Comparison of ENCODE assay signal across 9 mouse cellular contexts in the genomic region with DNA sequence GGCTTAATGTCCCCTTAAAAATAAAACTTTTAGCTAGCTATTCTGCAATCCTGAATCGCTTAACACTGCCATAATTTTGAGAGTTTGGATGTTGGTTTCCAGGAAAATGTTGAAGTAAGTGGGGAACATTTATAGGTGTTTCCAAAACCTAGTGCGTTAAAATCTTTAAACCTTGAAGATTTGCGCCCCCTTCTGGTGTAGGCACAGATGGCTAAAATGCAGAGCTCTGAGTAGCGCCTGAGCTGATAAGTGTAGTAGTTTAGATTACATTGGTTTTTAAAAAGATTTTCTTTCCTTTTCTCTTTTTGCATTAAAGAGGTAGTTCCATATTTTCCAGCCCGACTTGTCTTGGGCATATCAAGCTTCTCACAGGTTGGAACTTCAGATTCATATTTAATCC. TPM values are rescaled to one million over a fixed set of nuclear protein-coding genes. Genes with fewer than 3 reads are reported as not detected.
DNase-seq lines count a peak whose midpoint lies in the region; ATAC-seq and TF ChIP-seq lines count a peak whose summit lies in the region.
"Had no signal": no experiment of that assay in that cellular context is flagged by ENCODE, and none has a peak within 500 bp of the region (broad histone marks: within the 10 kb centered on the region; RNA-seq: fewer than 3 reads in every experiment).

No protein-coding gene starts in this region.

- H3K9ac ChIP-seq in hindbrain, embryonic 14.5 days, result no peak overlapping the region
- no peak overlapping the region for H3K9ac ChIP-seq in hindbrain, embryonic 16.5 days (ENCODE audit: low read depth, low read length)
- H3K9ac ChIP-seq in CH12.LX (ENCODE audit: insufficient read depth, low read depth), result no peak overlapping the region
- H3K9ac ChIP-seq in embryonic facial prominence, embryonic 14.5 days (ENCODE audit: low read depth, low read length), result no peak overlapping the region

- peak; percentile 77 for DNase-seq in hindbrain, embryonic 14.5 days (ENCODE audit: low spot score)
- DNase-seq in CH12.LX (ENCODE audit: extremely low read depth) (peak; percentile 36), adipocyte (ENCODE audit: low spot score) (peak; percentile 84)
- DNase-seq in embryonic facial prominence, embryonic 14.5 days (ENCODE audit: low spot score), result peak; percentile 80
- peak; percentile 39 to 77 for DNase-seq in layer of hippocampus, postnatal 25 days (ENCODE audit: extremely low spot score in 1 of 2, low spot score in 1 of 2)
- peak; percentile 61 for DNase-seq in ovary, postnatal 14 days (ENCODE audit: low spot score)

- no peak overlapping the region for H3K4me2 ChIP-seq in hindbrain, embryonic 14.5 days (replicated peaks)
- no peak overlapping the region for H3K4me2 ChIP-seq in hindbrain, embryonic 16.5 days (ENCODE audit: low read length)
- H3K4me2 ChIP-seq in CH12.LX (ENCODE audit: insufficient read depth, low read depth, poor library complexity, severe bottlenecking), result no peak overlapping the region
- no peak overlapping the region for H3K4me2 ChIP-seq in embryonic facial prominence, embryonic 14.5 days (ENCODE audit: low read depth, low read length)

- H3K4me1 ChIP-seq in hindbrain, embryonic 14.5 days (replicated peaks; ENCODE audit: control insufficient read depth, insufficient read depth, low read length), result no peaks in the 10 kb centered on the region
- no peaks in the 10 kb centered on the region for H3K4me1 ChIP-seq in hindbrain, embryonic 16.5 days (ENCODE audit: control insufficient read depth, insufficient read depth, low read depth, low read length)
- H3K4me1 ChIP-seq in CH12.LX (ENCODE audit: control insufficient read depth in 1 of 2, insufficient read depth in 2 of 2), result no peaks in the 10 kb centered on the region
- no peaks in the 10 kb centered on the region for H3K4me1 ChIP-seq in embryonic facial prominence, embryonic 14.5 days (ENCODE audit: control insufficient read depth, insufficient read depth, low read length)

- H3K27ac ChIP-seq in hindbrain, embryonic 14.5 days, result no peak overlapping the region
- H3K27ac ChIP-seq in hindbrain, embryonic 16.5 days (ENCODE audit: low read depth, low read length), result no peak overlapping the region
- no peak overlapping the region for H3K27ac ChIP-seq in CH12.LX (ENCODE audit: insufficient read depth, low read depth)
- no peak overlapping the region for H3K27ac ChIP-seq in embryonic facial prominence, embryonic 14.5 days (replicated peaks; ENCODE audit: low read depth, low read length)
- H3K27ac ChIP-seq: macrophage had no signal

- TF ChIP-seq EP300 in CH12.LX (IDR thresholded peaks at IDR 0.05; ENCODE audit: low read length), result no peak

- H3K79me2 ChIP-seq in CH12.LX (replicated peaks; ENCODE audit: control insufficient read depth, extremely low read depth, insufficient read depth, poor library complexity, severe bottlenecking), result no peaks in the 10 kb centered on the region

- dilution Hi-C loops in CH12.LX (cut with MboI; ENCODE audit: extremely low pct_ligation_motif_present, extremely low pct_unique_long_range_greater_than_20kb, low sequenced_read_pairs), result no loop called here

- TF ChIP-seq CTCF in CH12.LX (conservative IDR thresholded peaks at IDR 0.05 in 1 of 2, IDR thresholded peaks at IDR 0.05 in 1 of 2; ENCODE audit: low read depth in 2 of 2, low read length in 2 of 2), result peak; percentile 41 to 84

- no peaks in the 10 kb centered on the region for H3K27me3 ChIP-seq in hindbrain, embryonic 14.5 days (ENCODE audit: control insufficient read depth, insufficient read depth, low read length)
- H3K27me3 ChIP-seq in hindbrain, embryonic 16.5 days (replicated peaks; ENCODE audit: control insufficient read depth, insufficient read depth, low read length), result no peaks in the 10 kb centered on the region
- H3K27me3 ChIP-seq in CH12.LX (replicated peaks), result no peaks in the 10 kb centered on the region
- no peaks in the 10 kb centered on the region for H3K27me3 ChIP-seq in embryonic facial prominence, embryonic 14.5 days (replicated peaks; ENCODE audit: control insufficient read depth, insufficient read depth, low read length)

- in situ Hi-C loops in CH12.LX (cut with MboI; ENCODE audit: low pct_ligation_motif_present, low pct_unique_long_range_greater_than_20kb, low sequenced_read_pairs), result loop anchor here (10.0 to 25.0 kb wide), 2 partner anchors 159 to 332 kb away; no protein-coding TSS in a partner anchor

- 47% methylated on average over 5 of the region's 5 CpGs for WGBS in hindbrain, embryonic 14.5 days
- 44% methylated on average over 5 of the region's 5 CpGs for WGBS in hindbrain, embryonic 16.5 days
- WGBS in embryonic facial prominence, embryonic 14.5 days, result 44% methylated on average over 5 of the region's 5 CpGs

- no peaks in the 10 kb centered on the region for H3K36me3 ChIP-seq in hindbrain, embryonic 14.5 days (replicated peaks; ENCODE audit: control insufficient read depth, insufficient read depth)
- H3K36me3 ChIP-seq in hindbrain, embryonic 16.5 days (ENCODE audit: control insufficient read depth, insufficient read depth, low read length), result no peaks in the 10 kb centered on the region
- peaks cover 6 to 57% of the 10 kb centered on the region in 2 experiments for H3K36me3 ChIP-seq in CH12.LX (replicated peaks in 1 of 2; ENCODE audit: control insufficient read depth in 1 of 2, insufficient read depth in 1 of 2, low read length in 1 of 2)
- peaks cover 37% of the 10 kb centered on the region for H3K36me3 ChIP-seq in embryonic facial prominence, embryonic 14.5 days (ENCODE audit: control insufficient read depth, insufficient read depth, low read length)

- no peak for TF ChIP-seq POLR2A in CH12.LX (IDR thresholded peaks at IDR 0.05; ENCODE audit: low read depth, low read length)

- TF ChIP-seq RAD21 in CH12.LX (IDR thresholded peaks at IDR 0.05; ENCODE audit: low read depth, low read length), result peak; percentile 75

- no peak for ATAC-seq in hindbrain, embryonic 14.5 days (ENCODE audit: low FRiP score)
- ATAC-seq in hindbrain, embryonic 16.5 days, result no peak
- no peak for ATAC-seq in embryonic facial prominence, embryonic 14.5 days (ENCODE audit: low read depth)
- ATAC-seq in activated CD4-positive, CD25-positive, alpha-beta regulatory T cell, adult 4 months, result no peak

- H3K4me3 ChIP-seq in hindbrain, embryonic 14.5 days (replicated peaks; ENCODE audit: low read length), result no peak overlapping the region
- H3K4me3 ChIP-seq in hindbrain, embryonic 16.5 days (ENCODE audit: low read length), result no peak overlapping the region
- H3K4me3 ChIP-seq in CH12.LX (replicated peaks in 1 of 3; ENCODE audit: low read depth in 2 of 3, low read length in 2 of 3, poor library complexity in 1 of 3), result no peak overlapping the region
- H3K4me3 ChIP-seq in embryonic facial prominence, embryonic 14.5 days (ENCODE audit: low read depth, low read length), result no peak overlapping the region

- H3K9me3 ChIP-seq in hindbrain, embryonic 14.5 days (ENCODE audit: control insufficient read depth, low read length), result no peaks in the 10 kb centered on the region
- no peaks in the 10 kb centered on the region for H3K9me3 ChIP-seq in hindbrain, embryonic 16.5 days (ENCODE audit: control insufficient read depth, low read length)
- H3K9me3 ChIP-seq in CH12.LX (replicated peaks; ENCODE audit: low read length), result no peaks in the 10 kb centered on the region
- H3K9me3 ChIP-seq in embryonic facial prominence, embryonic 14.5 days (ENCODE audit: control insufficient read depth, low read length), result no peaks in the 10 kb centered on the region

TF ChIP-seq in CH12.LX, 34 proteins besides CTCF, POLR2A, EP300 and RAD21 (continues in another document):
- TF ChIP-seq HCFC1 (IDR thresholded peaks at IDR 0.05; ENCODE audit: low read depth, low read length) (no peak), MAZ (IDR thresholded peaks at IDR 0.05; ENCODE audit: low read depth, low read length) (0 out of 2 replicates have a peak, but pooled peaks have one; percentile 16), SMC3 (IDR thresholded peaks at IDR 0.05; ENCODE audit: low read depth, low read length) (peak; percentile 79), MAX (IDR thresholded peaks at IDR 0.05; ENCODE audit: low read length) (no peak), RCOR1 (conservative IDR thresholded peaks at IDR 0.05; ENCODE audit: low read depth, low read length) (no peak), TBP (conservative IDR thresholded peaks at IDR 0.05; ENCODE audit: low read depth, low read length) (no peak), SIN3A (IDR thresholded peaks at IDR 0.05; ENCODE audit: low read length) (no peak)

RNA-seq across cellular contexts. Expression of a gene that starts 38.1 kb away (rescaled TPM):
- polyA plus RNA-seq in hindbrain, embryonic 14.5 days (2014; fragmentation: Nextera tagmentation; extraction: Ambion mirVana), result 0.50 and 0.65 TPM in 2 replicates
- 0.54 and 0.82 TPM in 2 replicates for polyA plus RNA-seq in hindbrain, embryonic 16.5 days (2015; fragmentation: Nextera tagmentation; extraction: Ambion mirVana)
- total RNA-seq in CH12.LX (2012; rRNA removed) (0.08 and 0.38 TPM in 2 replicates), CH12.LX (2014; rRNA removed) (not detected in 2 replicates)
- 0.14 TPM in 1 of 2 replicates, not detected in the other for polyA plus RNA-seq in CH12.LX (2012; ENCODE audit: insufficient read length, low read depth)
- polyA plus RNA-seq in embryonic facial prominence, embryonic 14.5 days (2014; fragmentation: Nextera tagmentation; extraction: Ambion mirVana), result 1.00 and 1.4 TPM in 2 replicates
- total RNA-seq in layer of hippocampus, postnatal 25 days (2021), result 1 to 10 TPM; 1.2 to 1.7 TPM
- polyA plus RNA-seq in activated CD4-positive, CD25-positive, alpha-beta regulatory T cell, adult 4 months (2017; shearing (Covaris generic)), result under 1 TPM; 0.29 to 0.95 TPM

RNA-seq across cellular contexts. Expression of a gene that starts 40.0 kb away (rescaled TPM):
- 0.12 TPM in 1 of 2 replicates, not detected in the other for polyA plus RNA-seq in hindbrain, embryonic 14.5 days (2014; fragmentation: Nextera tagmentation; extraction: Ambion mirVana)
- polyA plus RNA-seq in hindbrain, embryonic 16.5 days (2015; fragmentation: Nextera tagmentation; extraction: Ambion mirVana), result 0.05 TPM in 1 of 2 replicates, not detected in the other
- not detected in 2 replicates for total RNA-seq in CH12.LX (2012; rRNA removed)
- not detected in 2 replicates for total RNA-seq in CH12.LX (2014; rRNA removed)
- not detected in 2 replicates for polyA plus RNA-seq in CH12.LX (2012; ENCODE audit: insufficient read length, low read depth)
- 0.31 and 0.57 TPM in 2 replicates for polyA plus RNA-seq in embryonic facial prominence, embryonic 14.5 days (2014; fragmentation: Nextera tagmentation; extraction: Ambion mirVana)
- not detected for total RNA-seq in layer of hippocampus, postnatal 25 days (2021)
- not detected for polyA plus RNA-seq in activated CD4-positive, CD25-positive, alpha-beta regulatory T cell, adult 4 months (2017; shearing (Covaris generic))
- polyA plus RNA-seq: macrophage had no signal

RNA-seq across cellular contexts. Expression of a gene that starts 48.3 kb away (rescaled TPM):
- 76.8 and 78.3 TPM in 2 replicates for polyA plus RNA-seq in hindbrain, embryonic 14.5 days (2014; fragmentation: Nextera tagmentation; extraction: Ambion mirVana)
- 76.1 and 81.6 TPM in 2 replicates for polyA plus RNA-seq in hindbrain, embryonic 16.5 days (2015; fragmentation: Nextera tagmentation; extraction: Ambion mirVana)
- total RNA-seq in CH12.LX (2012; rRNA removed) (84.2 and 86.1 TPM in 2 replicates), CH12.LX (2014; rRNA removed) (36.6 and 58.4 TPM in 2 replicates)
- 141 and 194 TPM in 2 replicates for polyA plus RNA-seq in CH12.LX (2012; ENCODE audit: insufficient read length, low read depth)
- polyA plus RNA-seq in embryonic facial prominence, embryonic 14.5 days (2014; fragmentation: Nextera tagmentation; extraction: Ambion mirVana), result 89.3 and 99.8 TPM in 2 replicates
- total RNA-seq in layer of hippocampus, postnatal 25 days (2021), result 10 to 100 TPM; 44.4 to 47.3 TPM
- polyA plus RNA-seq in activated CD4-positive, CD25-positive, alpha-beta regulatory T cell, adult 4 months (2017; shearing (Covaris generic)), result 10 to 100 TPM; 92.3 to 93.8 TPM
